Comparison of ENCODE assay signal across 12 mouse cellular contexts in genomic region chr7:99865219-99865618, GRCm38 (mm10). TPM values are rescaled to one million over a fixed set of nuclear protein-coding genes. Genes with fewer than 3 reads are reported as not detected.
A peak's percentile ranks its signal among the peaks of the same experiment; 100 is the strongest.
DNase-seq lines count a peak whose midpoint lies in the region; ATAC-seq and TF ChIP-seq lines count a peak whose summit lies in the region.
"Had no signal": no experiment of that assay in that cellular context is flagged by ENCODE, and none has a peak within 500 bp of the region (broad histone marks: within the 10 kb centered on the region; RNA-seq: fewer than 3 reads in every experiment).

No protein-coding gene starts in this region.

- 30% methylated on average over 3 of the region's 3 CpGs for WGBS in heart, postnatal 0 days

- 0 out of 2 replicates have a peak, but pooled peaks cover 5% of the 10 kb centered on the region for H3K4me1 ChIP-seq in heart, postnatal 0 days (ENCODE audit: control insufficient read depth, insufficient read depth)
- H3K4me1 ChIP-seq in embryonic fibroblast, embryonic 13.5 days (ENCODE audit: control insufficient read depth, insufficient read depth, low read length): peaks cover 5% of the 10 kb centered on the region
- H3K4me1 ChIP-seq: stomach, embryonic 15.5 days had no signal

- peak; percentile 13 for DNase-seq in embryo, embryonic 10 days (ENCODE audit: low spot score)
- no peak for DNase-seq in embryo, embryonic 9.5 days (ENCODE audit: extremely low spot score)
- DNase-seq in heart, postnatal 0 days (ENCODE audit: low spot score): peak; percentile 68
- no peak for DNase-seq in heart, adult 11 months
- DNase-seq in 3134 (ENCODE audit: extremely low read depth, insufficient read length, low spot score): peak; percentile 15
- DNase-seq in cerebellum, adult 8-10 months: no peak
- DNase-seq in B cell, adult 2 months: no peak
- DNase-seq: kidney, adult 9 months; lung, postnatal 10 days had no signal

- H3K27me3 ChIP-seq in heart, postnatal 0 days (ENCODE audit: control insufficient read depth, insufficient read depth, low read length): no peaks in the 10 kb centered on the region
- H3K27me3 ChIP-seq: neural tube, embryonic 13.5 days; stomach, embryonic 15.5 days had no signal

- H3K36me3 ChIP-seq in heart, postnatal 0 days (replicated peaks; ENCODE audit: control insufficient read depth, insufficient read depth, low read length): no peaks in the 10 kb centered on the region
- H3K36me3 ChIP-seq: neural tube, embryonic 13.5 days; stomach, embryonic 15.5 days had no signal

- no peak for TF ChIP-seq EP300 in heart, postnatal 0 days (IDR thresholded peaks at IDR 0.05; ENCODE audit: low read depth)

- H3K4me3 ChIP-seq in heart, postnatal 0 days (ENCODE audit: low read depth, low read length): no peak overlapping the region
- no peak overlapping the region for H3K4me3 ChIP-seq in embryonic fibroblast, embryonic 13.5 days (ENCODE audit: insufficient read depth, low read length)
- H3K4me3 ChIP-seq: neural tube, embryonic 13.5 days; stomach, embryonic 15.5 days had no signal

- peak overlapping the region; percentile 16; the same call in 1 of the 2 replicates for H3K27ac ChIP-seq in heart, postnatal 0 days (ENCODE audit: low read depth)
- peak overlapping the region; percentile 87 for H3K27ac ChIP-seq in embryonic fibroblast, embryonic 13.5 days (ENCODE audit: insufficient read depth, low read length)
- H3K27ac ChIP-seq: neural tube, embryonic 13.5 days; stomach, embryonic 15.5 days had no signal

- no peak for TF ChIP-seq CTCF in heart, postnatal 0 days (IDR thresholded peaks at IDR 0.05; ENCODE audit: low read depth)
- no peak for TF ChIP-seq CTCF in embryonic fibroblast, embryonic 13.5 days (IDR thresholded peaks at IDR 0.05; ENCODE audit: borderline replicate concordance, insufficient read depth, low read length)

- H3K4me2 ChIP-seq in heart, postnatal 0 days (ENCODE audit: low read depth, low read length): no peak overlapping the region
- H3K4me2 ChIP-seq: neural tube, embryonic 13.5 days; stomach, embryonic 15.5 days had no signal

- no peak overlapping the region for H3K9ac ChIP-seq in heart, postnatal 0 days (replicated peaks; ENCODE audit: low read depth, low read length)
- H3K9ac ChIP-seq: neural tube, embryonic 13.5 days; stomach, embryonic 15.5 days had no signal

- H3K9me3 ChIP-seq in heart, postnatal 0 days (replicated peaks; ENCODE audit: control insufficient read depth, low read length): no peaks in the 10 kb centered on the region
- H3K9me3 ChIP-seq: neural tube, embryonic 13.5 days; stomach, embryonic 15.5 days had no signal

- TF ChIP-seq POLR2A in embryonic fibroblast, embryonic 13.5 days (IDR thresholded peaks at IDR 0.05; ENCODE audit: low read depth, low read length): no peak

- peak; percentile 81 for ATAC-seq in heart, postnatal 0 days (ENCODE audit: insufficient read depth, low read depth)

RNA-seq across cellular contexts. Expression of gene Spcs2, which starts 2.0 kb away (rescaled TPM):
- 57.2 and 79.1 TPM in 2 replicates for total RNA-seq in heart, postnatal 0 days (2014; rRNA removed; ENCODE audit: low replicate concordance)
- polyA plus RNA-seq in heart, postnatal 0 days (2015; fragmentation: Nextera tagmentation; extraction: Ambion mirVana): 146 and 155 TPM in 2 replicates
- 132 and 168 TPM in 2 replicates for polyA plus RNA-seq in embryonic fibroblast, embryonic 13.5 days (2011; ENCODE audit: insufficient read length, low read depth, missing spikeins)

RNA-seq across cellular contexts. Expression of gene Xrra1, which starts 6.3 kb away (rescaled TPM):
- 1.9 TPM in 1 of 2 replicates, not detected in the other for total RNA-seq in heart, postnatal 0 days (2014; rRNA removed; ENCODE audit: low replicate concordance)
- polyA plus RNA-seq in heart, postnatal 0 days (2015; fragmentation: Nextera tagmentation; extraction: Ambion mirVana): 0.04 and 0.08 TPM in 2 replicates
- polyA plus RNA-seq in embryonic fibroblast, embryonic 13.5 days (2011; ENCODE audit: insufficient read length, low read depth, missing spikeins): 0.27 and 0.81 TPM in 2 replicates

RNA-seq across cellular contexts. Expression of gene Neu3, which starts 37.0 kb away (rescaled TPM):
- 3.7 and 4.7 TPM in 2 replicates for total RNA-seq in heart, postnatal 0 days (2014; rRNA removed; ENCODE audit: low replicate concordance)
- polyA plus RNA-seq in heart, postnatal 0 days (2015; fragmentation: Nextera tagmentation; extraction: Ambion mirVana): 3.0 and 3.3 TPM in 2 replicates
- 1.9 and 2.3 TPM in 2 replicates for polyA plus RNA-seq in embryonic fibroblast, embryonic 13.5 days (2011; ENCODE audit: insufficient read length, low read depth, missing spikeins)

Comparison
In these comparisons a context has a peak if more than half of its experiments do, and no peak if none do; other contexts are left out.
1. DNase-seq: peak in embryo, embryonic 10 days (single experiment), heart, postnatal 0 days (single experiment) and 3134 (single experiment); none in embryo, embryonic 9.5 days (single experiment), heart, adult 11 months (single experiment), cerebellum, adult 8-10 months (single experiment) and B cell, adult 2 months (0 of 2).